Mouse (Mus musculus) midbrain, embryonic 13.5 days (tissue): ENCODE measurements around the gene Emilin1. TPM values are rescaled to one million over a fixed set of nuclear protein-coding genes. Genes with fewer than 3 reads are reported as not detected.

Experiments
- ATAC-seq: fragments of 200-750 bp; cut with Nextera tagmentation; 2 replicates; pipeline ENCODE4 v1.8.0; 2017; ENCODE audit warnings: mild to moderate bottlenecking, moderate TSS enrichment, moderate library complexity
- H3K27ac ChIP-seq: fragments of 300-500 bp; sonication (generic); 2 replicates; pipeline ENCODE4 v1.5.1; 2015; ENCODE audit warnings: inconsistent platforms, mild to moderate bottlenecking, moderate library complexity
- H3K27me3 ChIP-seq: fragments of 300-500 bp; sonication (generic); 2 replicates; pipeline ENCODE4 v1.6.1; 2015; ENCODE audit warnings: mild to moderate bottlenecking, inconsistent platforms
- H3K36me3 ChIP-seq: fragments of 300-500 bp; sonication (generic); 2 replicates; pipeline ENCODE4 v1.6.1; 2015; ENCODE audit warnings: mild to moderate bottlenecking, inconsistent platforms
- H3K4me1 ChIP-seq: fragments of 300-500 bp; sonication (generic); replicated peaks from 2 replicates; pipeline ENCODE4 v1.6.1; 2015; ENCODE audit warnings: inconsistent platforms
- H3K4me2 ChIP-seq: fragments of 300-500 bp; sonication (generic); replicated peaks from 2 replicates; pipeline ENCODE4 v1.6.1; 2015; ENCODE audit warnings: moderate library complexity, mild to moderate bottlenecking, inconsistent platforms
- H3K4me3 ChIP-seq: fragments of 300-500 bp; sonication (generic); replicated peaks from 2 replicates; pipeline ENCODE4 v1.5.1; 2015; ENCODE audit warnings: mild to moderate bottlenecking, inconsistent platforms
- H3K9ac ChIP-seq: fragments of 300-500 bp; sonication (generic); replicated peaks from 2 replicates; pipeline ENCODE4 v1.6.1; 2015; ENCODE audit warnings: mild to moderate bottlenecking, inconsistent platforms
- H3K9me3 ChIP-seq: fragments of 300-500 bp; sonication (generic); 2 replicates; pipeline ENCODE4 v1.6.1; 2016; ENCODE audit warnings: mild to moderate bottlenecking, inconsistent platforms
- WGBS: fragments of 180-500 bp; shearing (Covaris S2); methylation state at CpG from one replicate; pipeline ENCODE4 v1.1.7; 2015; 5-methylcytosine and 5-hydroxymethylcytosine counted together
- polyA plus RNA-seq: library from polyadenylated mRNA; unstranded; fragments of >200 nt; fragmentation: Nextera tagmentation; extraction: Ambion mirVana; gene quantifications from 2 replicates; pipeline ENCODE4 v1.2.1, GENCODE M21; 2015

Emilin1 gene
- polyA plus RNA-seq, 1 experiment from 2014 or later: 16.6 TPM

- ATAC-seq: no peak
- no peak overlapping the region for H3K9ac ChIP-seq
- no peaks in the 10 kb centered on the region for H3K9me3 ChIP-seq
- H3K27ac ChIP-seq: no peak overlapping the region
- WGBS: 76% methylated on average over 11 of the region's 11 CpGs
- no peak overlapping the region for H3K4me3 ChIP-seq
- H3K4me1 ChIP-seq: peaks cover 24% of the 10 kb centered on the region
- H3K27me3 ChIP-seq: peaks cover 11% of the 10 kb centered on the region
- no peak overlapping the region for H3K4me2 ChIP-seq
- no peaks in the 10 kb centered on the region for H3K36me3 ChIP-seq
Measured at GRCm38 (mm10) chr5:30919831-30920614, 6.8 kb downstream of the Emilin1 start.

GRCm38 (mm10) chr5:30920621-30921020 is 7.4 kb downstream of the Emilin1 start:
- H3K36me3 ChIP-seq: no peaks in the 10 kb centered on the region
- no peaks in the 10 kb centered on the region for H3K9me3 ChIP-seq
- H3K27ac ChIP-seq: no peak overlapping the region
- peak overlapping the region; percentile 81 for H3K4me2 ChIP-seq
- no peak overlapping the region for H3K4me3 ChIP-seq
- H3K9ac ChIP-seq: no peak overlapping the region
- peaks cover 11% of the 10 kb centered on the region for H3K27me3 ChIP-seq
- 58% methylated on average over 19 of the region's 19 CpGs for WGBS
- ATAC-seq: peak; percentile 16
- H3K4me1 ChIP-seq: peaks cover 19% of the 10 kb centered on the region

- Histone ChIP-seq H3K27me3 (peaks cover 11% of the 10 kb centered on the region), H3K36me3 (no peaks in the 10 kb centered on the region), H3K27ac (peak within 1 kb of the TSS; percentile 63), H3K9me3 (no peaks in the 10 kb centered on the region), H3K4me2 (peak within 1 kb of the TSS; percentile 81), H3K9ac (peak within 1 kb of the TSS; percentile 64), H3K4me3 (peak within 1 kb of the TSS; percentile 50), H3K4me1 (peaks cover 13% of the 10 kb centered on the region)
- WGBS: under 1% methylated on average over 40 of the region's 40 CpGs
- ATAC-seq: peak; percentile 85
Measured at GRCm38 (mm10) chr5:30921256-30922033, 8.2 kb downstream of the Emilin1 start, which contains the start of gene Khk. Gene Khk (plus strand): TSS chr5:30921431.

DNA sequence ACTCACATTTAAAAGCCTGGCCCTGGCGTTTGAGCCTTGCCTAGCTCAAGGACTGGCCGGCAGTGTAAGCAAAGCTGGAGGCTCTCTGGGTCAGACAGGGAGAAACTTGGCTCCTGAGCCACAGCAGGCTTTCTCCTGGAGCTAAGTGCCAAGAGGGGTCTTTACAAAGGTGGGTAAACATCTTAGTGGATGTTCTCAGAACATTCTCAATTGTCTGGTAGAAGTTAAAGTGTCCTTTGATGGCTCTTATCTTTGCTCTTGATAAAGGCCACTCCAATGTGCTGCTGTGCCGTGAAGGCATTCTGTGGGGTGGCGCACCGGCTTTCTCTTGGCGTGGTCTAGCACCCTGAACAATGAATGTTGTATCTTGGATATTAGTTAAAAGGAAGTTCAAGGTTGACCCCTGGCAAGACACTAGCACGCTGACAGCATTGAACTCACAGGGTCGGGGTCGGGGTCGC is 9.4 kb downstream of the Emilin1 start:
- Histone ChIP-seq H3K27ac (no peak overlapping the region), H3K27me3 (peaks cover 11% of the 10 kb centered on the region), H3K9ac (peak overlapping the region; percentile 64; the same call in 1 of the 2 replicates), H3K4me2 (peak overlapping the region; percentile 81), H3K4me3 (no peak overlapping the region), H3K4me1 (peaks cover 13% of the 10 kb centered on the region), H3K9me3 (no peaks in the 10 kb centered on the region), H3K36me3 (no peaks in the 10 kb centered on the region)
- no peak for ATAC-seq
- WGBS: 75% methylated on average over 10 of the region's 10 CpGs

GRCm38 (mm10) chr5:30923119-30923518 is 9.9 kb downstream of the Emilin1 start:
- Histone ChIP-seq H3K4me3 (no peak overlapping the region), H3K27ac (no peak overlapping the region), H3K4me1 (peaks cover 13% of the 10 kb centered on the region), H3K4me2 (no peak overlapping the region), H3K36me3 (no peaks in the 10 kb centered on the region), H3K9ac (no peak overlapping the region), H3K9me3 (no peaks in the 10 kb centered on the region), H3K27me3 (peaks cover 11% of the 10 kb centered on the region)
- no peak for ATAC-seq
- WGBS: 87% methylated on average over 6 of the region's 6 CpGs

- no peak for ATAC-seq
- 83% methylated on average over 8 of the region's 8 CpGs for WGBS
- H3K27me3 ChIP-seq: peaks cover 11% of the 10 kb centered on the region
Measured at GRCm38 (mm10) chr5:30924614-30925013, 11.4 kb downstream of the Emilin1 start.

DNA sequence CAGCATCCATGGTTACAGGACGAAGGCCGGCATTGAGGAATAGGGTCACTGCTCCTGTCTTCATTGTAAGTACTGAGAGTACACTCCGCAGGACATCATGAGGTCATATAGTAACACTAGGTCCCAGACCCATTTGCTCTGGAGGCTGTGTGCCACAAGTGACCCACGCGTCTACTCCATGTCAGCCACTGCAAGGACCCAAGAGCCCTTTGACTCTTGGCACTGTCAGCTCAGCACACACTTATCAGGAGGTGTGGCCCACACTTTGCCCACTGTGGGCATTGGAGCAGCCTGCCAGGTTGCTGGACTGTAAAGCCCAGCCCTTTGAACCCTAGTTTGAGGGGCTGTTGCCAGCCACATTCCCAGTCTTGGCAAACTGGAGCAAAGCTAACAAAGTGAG is 12.0 kb downstream of the Emilin1 start:
- Histone ChIP-seq H3K9ac (no peak overlapping the region), H3K4me3 (no peak overlapping the region), H3K4me1 (peaks cover 13% of the 10 kb centered on the region), H3K9me3 (no peaks in the 10 kb centered on the region), H3K27me3 (peaks cover 11% of the 10 kb centered on the region), H3K36me3 (no peaks in the 10 kb centered on the region), H3K27ac (no peak overlapping the region), H3K4me2 (no peak overlapping the region)
- 92% methylated on average over 5 of the region's 5 CpGs for WGBS
- no peak for ATAC-seq

More at GRCm38 (mm10) chr5:30924614-30925013, 11.4 kb downstream of the Emilin1 start:
- no peak overlapping the region for H3K9ac ChIP-seq
- H3K27ac ChIP-seq: no peak overlapping the region
- H3K9me3 ChIP-seq: no peaks in the 10 kb centered on the region
- no peak overlapping the region for H3K4me2 ChIP-seq
- peaks cover 13% of the 10 kb centered on the region for H3K4me1 ChIP-seq
- H3K36me3 ChIP-seq: no peaks in the 10 kb centered on the region
- no peak overlapping the region for H3K4me3 ChIP-seq

DNA sequence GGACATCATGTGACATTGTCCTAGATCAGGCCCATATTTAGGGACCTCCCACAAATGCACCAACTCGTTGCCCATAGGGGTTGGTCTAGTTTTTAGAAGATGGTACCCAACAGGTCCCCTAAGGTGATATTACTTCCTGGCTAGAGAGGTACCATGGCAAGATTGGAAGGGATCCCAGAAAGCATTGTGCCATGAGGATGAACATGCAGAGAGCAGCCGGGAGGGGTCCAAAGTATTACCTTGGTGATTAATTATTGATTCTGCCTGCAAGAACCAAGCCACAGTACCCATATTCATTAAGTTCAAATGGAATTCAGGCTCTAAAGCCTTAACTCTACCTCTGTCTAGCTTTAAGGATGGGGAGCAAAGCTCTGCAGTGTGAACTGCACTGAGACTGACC is 12.9 kb downstream of the Emilin1 start:
- H3K9me3 ChIP-seq: no peaks in the 10 kb centered on the region
- ATAC-seq: no peak
- WGBS: 86% methylated on average over 2 of the region's 2 CpGs
- H3K9ac ChIP-seq: 0 out of 2 replicates have a peak overlapping the region, but pooled peaks have one; percentile 10
- no peak overlapping the region for H3K4me2 ChIP-seq
- H3K4me1 ChIP-seq: peaks cover 13% of the 10 kb centered on the region
- H3K27ac ChIP-seq: no peak overlapping the region
- H3K4me3 ChIP-seq: no peak overlapping the region
- no peaks in the 10 kb centered on the region for H3K36me3 ChIP-seq
- H3K27me3 ChIP-seq: peaks cover 11% of the 10 kb centered on the region

DNA sequence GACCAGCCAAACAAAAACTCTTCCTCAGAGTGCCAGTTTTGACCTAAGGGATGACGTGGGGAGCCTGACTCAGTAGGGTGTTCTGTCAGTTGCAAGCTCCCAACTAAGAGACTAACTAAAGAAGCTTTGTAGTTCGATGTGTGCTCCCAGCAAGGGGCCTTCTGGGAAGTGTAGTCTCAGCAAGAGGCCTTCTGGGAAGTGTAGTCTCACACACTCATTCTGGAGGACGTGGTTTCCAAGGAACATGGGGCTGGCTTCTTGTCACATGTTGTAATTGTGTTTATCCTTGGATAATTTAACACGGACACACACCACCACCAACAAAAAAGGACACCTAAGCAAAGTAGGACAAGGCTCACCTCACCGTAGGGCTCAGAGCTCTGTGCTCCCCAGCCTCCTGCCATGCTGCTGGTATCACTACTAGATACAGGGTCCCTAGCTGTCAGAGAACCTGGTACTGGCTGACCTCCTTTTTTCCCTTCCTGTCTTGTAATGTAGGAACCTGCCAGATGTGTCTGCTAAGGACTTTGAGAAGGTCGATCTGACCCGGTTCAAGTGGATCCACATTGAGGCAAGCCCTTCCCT is 14.8 kb downstream of the Emilin1 start:
- H3K27me3 ChIP-seq: peaks cover 4% of the 10 kb centered on the region
- no peak overlapping the region for H3K9ac ChIP-seq
- no peak overlapping the region for H3K27ac ChIP-seq
- ATAC-seq: peak; percentile 76
- H3K9me3 ChIP-seq: no peaks in the 10 kb centered on the region
- H3K4me2 ChIP-seq: peak overlapping the region; percentile 37
- no peaks in the 10 kb centered on the region for H3K36me3 ChIP-seq
- no peak overlapping the region for H3K4me3 ChIP-seq
- no peaks in the 10 kb centered on the region for H3K4me1 ChIP-seq
- 45% methylated on average over 7 of the region's 7 CpGs for WGBS

- ATAC-seq: no peak
- H3K4me2 ChIP-seq: no peak overlapping the region
- no peaks in the 10 kb centered on the region for H3K36me3 ChIP-seq
- H3K9ac ChIP-seq: no peak overlapping the region
- no peaks in the 10 kb centered on the region for H3K9me3 ChIP-seq
- no peak overlapping the region for H3K4me3 ChIP-seq
- 47% methylated on average over 4 of the region's 4 CpGs for WGBS
- no peak overlapping the region for H3K27ac ChIP-seq
- no peaks in the 10 kb centered on the region; the same call in 1 of the 2 replicates for H3K27me3 ChIP-seq
- H3K4me1 ChIP-seq: no peaks in the 10 kb centered on the region
Measured at GRCm38 (mm10) chr5:30930121-30930520, 16.9 kb downstream of the Emilin1 start.

DNA sequence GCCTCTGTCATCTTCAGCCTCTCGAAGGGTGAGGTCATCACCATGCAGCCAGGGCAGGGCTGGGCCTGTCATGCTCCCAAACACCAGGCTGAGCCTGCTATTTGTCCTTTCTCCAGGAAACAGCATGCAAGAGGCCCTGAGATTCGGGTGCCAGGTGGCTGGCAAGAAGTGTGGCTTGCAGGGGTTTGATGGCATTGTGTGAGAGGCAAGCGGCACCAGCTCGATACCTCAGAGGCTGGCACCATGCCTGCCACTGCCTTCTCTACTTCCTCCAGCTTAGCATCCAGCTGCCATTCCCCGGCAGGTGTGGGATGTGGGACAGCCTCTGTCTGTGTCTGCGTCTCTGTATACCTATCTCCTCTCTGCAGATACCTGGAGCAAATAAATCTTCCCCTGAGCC is 17.6 kb downstream of the Emilin1 start:
- Histone ChIP-seq H3K36me3 (no peaks in the 10 kb centered on the region), H3K4me1 (no peaks in the 10 kb centered on the region), H3K9ac (no peak overlapping the region), H3K9me3 (no peaks in the 10 kb centered on the region), H3K27ac (no peak overlapping the region), H3K27me3 (no peaks in the 10 kb centered on the region), H3K4me3 (no peak overlapping the region), H3K4me2 (no peak overlapping the region)
- WGBS: 86% methylated on average over 6 of the region's 6 CpGs
- ATAC-seq: no peak

DNA sequence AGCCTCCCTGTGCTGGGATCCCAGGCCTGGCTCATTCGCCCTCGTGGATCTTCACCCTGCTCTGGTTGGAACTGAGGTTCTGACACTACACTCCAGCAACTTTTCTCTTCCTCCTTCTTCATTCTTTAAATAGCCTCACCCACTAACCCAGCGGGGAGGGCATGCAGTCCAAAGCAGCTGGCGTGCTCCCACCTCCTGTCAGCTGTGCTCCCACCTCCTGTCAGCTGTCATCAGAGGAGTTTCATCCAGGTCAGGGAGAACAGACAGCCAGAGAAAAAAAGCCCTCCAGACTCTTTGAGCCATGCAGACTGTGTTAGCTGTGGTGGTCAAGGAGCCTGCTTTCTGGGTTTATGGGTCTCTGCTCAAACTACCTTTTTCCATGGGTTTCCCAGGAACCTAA is 18.2 kb downstream of the Emilin1 start:
- no peak overlapping the region for H3K27ac ChIP-seq
- WGBS: 87% methylated on average over 4 of the region's 4 CpGs
- no peaks in the 10 kb centered on the region for H3K9me3 ChIP-seq

More for the DNA sequence above, 18.2 kb downstream of the Emilin1 start:
- ATAC-seq: no peak
- Histone ChIP-seq H3K4me3 (no peak overlapping the region), H3K9ac (no peak overlapping the region), H3K4me1 (no peaks in the 10 kb centered on the region), H3K27me3 (no peaks in the 10 kb centered on the region), H3K36me3 (no peaks in the 10 kb centered on the region), H3K4me2 (no peak overlapping the region)
